Mouse (Mus musculus) left cerebral cortex, adult 9 months (tissue): ENCODE results near the gene Calhm1.
"Not testable (repeated sequence)": the region's sequence is repeated elsewhere in the genome, so short reads cannot be mapped to it uniquely, and the experiment has no call there.

Experiments used
- DNase-seq, 2 experiments: peaks; one replicate each; pipeline ENCODE4 v3.0.0; 2022; ENCODE audit warnings: low spot score in 2 of 2

Calhm1 gene

DNA sequence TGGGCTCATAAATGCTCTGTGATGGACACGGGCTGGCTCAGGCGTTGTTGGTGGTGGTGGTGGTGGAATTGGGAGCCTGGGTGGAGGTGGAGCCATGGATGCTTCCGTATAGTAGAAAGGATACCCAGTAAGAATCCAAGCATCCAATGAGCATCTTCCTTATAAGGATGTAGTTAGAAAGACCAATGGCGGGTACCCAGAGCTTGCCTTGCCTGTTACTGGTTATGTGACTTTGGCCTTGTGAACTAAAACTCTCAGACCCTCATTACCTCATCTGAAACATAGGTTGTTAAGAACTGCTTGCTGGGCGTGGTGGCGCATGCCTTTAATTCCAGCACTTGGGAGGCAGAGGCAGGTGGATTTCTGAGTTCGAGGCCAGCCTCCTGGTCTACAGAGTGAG, 9.7 kb upstream of the Calhm1 start:
- no peak for DNase-seq

DNA sequence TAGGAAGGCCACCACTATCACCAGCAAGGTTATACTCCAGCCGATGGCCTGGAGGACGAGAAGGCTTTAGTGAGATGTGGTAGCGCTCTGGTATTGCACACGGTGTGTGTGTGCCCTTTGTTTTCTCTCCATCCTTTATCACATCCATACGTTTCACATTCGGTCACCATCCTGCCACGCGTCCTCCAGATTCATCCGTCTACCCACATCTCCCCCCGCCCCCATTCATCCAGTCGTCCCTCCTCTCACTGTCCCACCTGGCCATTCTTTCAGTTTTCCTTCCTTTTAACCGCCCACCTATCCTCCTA, 8.0 kb upstream of the Calhm1 start:
- no peak for DNase-seq

GRCm38 (mm10) chr19:47151332-47152061, 7.4 kb upstream of the Calhm1 start:
- no peak for DNase-seq

DNA sequence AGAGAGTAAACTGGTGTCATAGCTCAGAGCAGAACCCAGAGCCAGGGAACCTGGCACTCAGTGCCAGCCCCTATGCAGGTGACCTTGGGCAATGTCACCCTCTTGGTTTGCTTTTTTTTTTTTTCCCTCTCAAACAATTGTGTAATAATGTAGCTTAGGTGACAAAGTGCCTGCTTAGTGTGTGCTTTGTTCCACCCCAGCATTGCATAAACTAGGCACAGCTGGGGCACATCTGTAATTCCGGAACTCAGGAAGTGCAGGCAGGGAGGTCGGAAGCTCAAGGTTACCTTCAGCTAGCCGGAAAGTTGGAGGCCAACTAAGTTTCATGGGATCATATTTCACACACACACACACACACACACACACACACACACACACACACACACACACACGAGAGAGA, 5.8 kb upstream of the Calhm1 start:
- DNase-seq: no peak

- no peak for DNase-seq
Measured at GRCm38 (mm10) chr19:47148267-47148847, 4.3 kb upstream of the Calhm1 start.

DNA sequence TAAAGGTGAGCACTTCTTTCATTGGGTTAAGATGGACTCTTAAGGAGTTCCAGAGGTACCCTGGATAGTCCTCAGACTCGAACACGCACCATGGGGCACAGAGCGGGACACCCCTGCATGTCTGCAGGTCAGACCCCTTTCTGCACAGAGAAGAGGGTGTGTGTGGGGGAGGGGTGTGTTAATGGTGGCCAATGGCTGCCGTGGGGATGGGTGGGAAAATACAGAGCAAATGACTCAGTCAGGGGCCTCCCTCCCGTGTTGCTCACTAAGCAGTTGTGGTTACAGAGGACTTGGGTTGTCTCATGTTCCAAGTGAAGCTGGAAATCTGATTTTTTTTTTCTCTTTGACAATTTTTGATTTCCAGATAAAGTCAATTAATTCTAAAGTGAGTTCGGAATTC, 1.6 kb downstream of the Calhm1 start:
- DNase-seq: no peak

GRCm38 (mm10) chr19:47139611-47140010, 4.4 kb downstream of the Calhm1 start:
- DNase-seq: not testable (repeated sequence)

GRCm38 (mm10) chr19:47137771-47138421, 6.2 kb downstream of the Calhm1 start, which contains the start of gene Calhm2:
Gene Calhm2, minus strand, starts transcription at chr19:47138294.
- DNase-seq: peak in 1 of 2 experiments; percentile 67

DNA sequence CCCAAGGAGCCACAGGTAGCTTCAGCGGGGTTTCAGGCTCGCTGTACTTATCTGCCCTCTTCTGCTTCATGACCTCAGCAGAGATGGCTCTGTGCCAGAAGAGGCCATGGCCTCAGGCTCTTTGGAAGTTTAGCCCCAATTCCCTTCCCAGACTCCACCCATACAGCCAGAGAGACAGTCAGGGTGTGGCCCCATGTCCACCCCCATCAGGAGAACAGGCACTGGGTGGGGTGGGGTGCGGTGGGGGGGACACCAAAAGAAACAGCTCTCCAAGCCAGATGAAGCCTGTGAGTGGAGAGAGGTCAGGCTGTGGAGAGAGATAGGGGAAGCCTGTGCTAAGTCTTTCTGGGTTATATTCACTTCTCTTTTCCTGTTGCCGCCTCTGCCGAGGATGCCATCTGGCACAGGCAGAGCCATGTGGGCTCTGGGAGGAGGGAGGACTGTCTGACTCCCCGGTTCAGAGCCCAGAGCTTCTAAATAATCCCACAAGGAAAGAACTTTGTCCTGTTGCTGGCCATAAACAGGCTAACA, 6.9 kb downstream of the Calhm1 start:
- DNase-seq: peak in 1 of 2 experiments; percentile 59

DNA sequence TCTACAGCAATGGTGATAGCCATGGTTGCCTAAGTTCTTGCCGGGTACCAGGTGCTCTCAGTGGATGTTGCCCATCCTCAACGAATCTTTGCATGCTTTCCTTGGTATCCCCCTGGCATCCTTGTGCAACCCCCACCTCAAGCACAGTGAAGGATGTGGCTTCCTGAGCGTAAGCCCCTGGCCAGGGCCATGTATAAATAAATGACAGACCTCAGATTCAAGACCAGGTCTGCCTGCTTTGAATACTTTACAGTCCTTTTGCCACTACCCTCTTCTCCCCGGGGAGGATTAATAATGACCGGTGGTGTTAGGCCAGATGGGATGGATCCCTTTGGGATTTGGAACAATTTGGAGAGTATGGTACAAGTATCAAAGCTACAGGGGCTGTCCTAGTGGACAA, 7.9 kb downstream of the Calhm1 start:
- no peak for DNase-seq

- no peak for DNase-seq
Measured at GRCm38 (mm10) chr19:47135568-47135967, 8.5 kb downstream of the Calhm1 start.

- peak in 1 of 2 experiments; percentile 47 for DNase-seq
Measured at GRCm38 (mm10) chr19:47133161-47133560, 10.9 kb downstream of the Calhm1 start.

GRCm38 (mm10) chr19:47130551-47131125, 13.4 kb downstream of the Calhm1 start:
- no peak for DNase-seq

GRCm38 (mm10) chr19:47128835-47129234, 15.2 kb downstream of the Calhm1 start:
- no peak for DNase-seq

DNA sequence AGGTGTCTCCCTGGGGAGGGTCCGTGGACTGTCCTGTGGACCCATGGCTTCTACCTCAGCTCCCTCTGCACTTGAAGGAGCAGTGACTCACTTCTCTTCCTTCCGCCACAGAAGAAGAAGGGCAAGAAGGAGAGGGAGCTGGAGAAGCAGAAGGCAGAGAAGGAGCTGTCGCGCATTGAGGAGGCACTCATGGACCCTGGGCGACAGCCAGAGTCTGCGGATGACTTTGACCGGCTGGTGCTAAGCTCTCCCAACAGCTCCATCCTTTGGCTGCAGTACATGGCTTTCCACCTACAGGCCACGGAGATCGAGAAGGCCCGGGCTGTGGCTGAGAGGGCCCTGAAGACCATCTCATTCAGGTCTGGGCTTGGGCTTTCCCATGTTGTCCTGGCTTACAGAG, 15.9 kb downstream of the Calhm1 start:
- DNase-seq: no peak

DNA sequence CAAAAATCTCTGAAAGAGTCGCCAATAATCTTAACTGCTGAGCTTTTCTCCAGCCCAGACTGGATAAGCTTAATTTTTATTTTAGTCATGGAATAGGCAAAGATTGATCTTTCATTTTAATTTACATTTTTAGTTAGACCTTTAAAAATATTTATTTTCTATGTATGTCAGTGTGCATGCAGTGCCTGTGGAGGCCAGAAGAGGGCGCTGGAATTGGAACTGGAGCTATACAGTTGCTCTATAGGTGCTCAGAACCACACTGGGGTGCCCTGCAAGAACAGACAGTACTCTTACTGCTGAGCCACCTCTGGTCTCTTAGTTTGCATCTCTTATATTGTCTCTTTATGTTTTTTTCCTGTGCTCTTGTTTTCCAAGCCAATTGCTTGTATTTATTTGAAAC, 21.3 kb downstream of the Calhm1 start:
- DNase-seq: no peak

- DNase-seq: no peak
Measured at GRCm38 (mm10) chr19:47121054-47121453, 23.0 kb downstream of the Calhm1 start.

DNA sequence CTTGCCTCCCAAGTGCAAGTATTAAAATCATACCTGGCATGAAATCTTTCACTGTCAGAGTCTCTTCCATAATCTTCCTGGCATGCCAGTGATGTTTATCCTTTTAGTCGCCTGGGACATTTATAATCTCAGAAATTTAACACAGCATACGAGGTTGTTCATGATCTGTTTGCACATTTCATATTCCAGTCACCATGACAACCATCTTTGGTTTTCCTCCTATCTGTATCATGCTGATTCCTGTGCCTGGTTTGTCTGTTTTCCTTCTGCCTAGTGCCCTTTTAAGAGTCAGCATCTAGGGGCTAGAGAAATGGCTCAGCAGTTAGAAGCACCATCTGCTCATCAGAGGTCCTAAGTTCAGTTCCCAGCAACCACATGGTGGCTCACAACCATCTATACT, 25.4 kb downstream of the Calhm1 start:
- DNase-seq: no peak

GRCm38 (mm10) chr19:47104641-47105271, 39.3 kb downstream of the Calhm1 start:
- DNase-seq: no peak

DNA sequence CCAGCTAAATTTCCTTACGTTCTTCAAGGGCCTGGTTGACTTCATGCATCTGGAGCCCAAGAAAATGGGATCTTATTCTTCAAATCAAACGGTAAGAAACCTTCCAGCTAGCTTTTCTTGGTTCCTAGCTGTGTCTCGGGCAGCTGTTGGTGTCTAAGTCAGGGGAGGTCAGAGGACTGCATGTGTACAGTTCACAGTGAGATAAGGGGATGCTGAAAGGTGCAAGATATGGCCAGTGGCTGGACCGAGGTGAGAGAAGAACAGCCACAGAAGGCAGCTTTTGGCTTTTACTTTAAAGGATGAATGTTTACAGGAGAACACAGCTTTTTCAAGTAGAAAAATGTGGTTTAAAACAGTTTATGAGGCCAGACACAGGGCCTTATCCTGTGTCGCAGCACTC, 43.0 kb downstream of the Calhm1 start:
- no peak for DNase-seq
